Mouse (Mus musculus): ENCODE data around the gene Cacnb2. TPM values are rescaled to one million over a fixed set of nuclear protein-coding genes. Genes with fewer than 3 reads are reported as not detected.
A peak's percentile ranks its signal among the peaks of the same experiment; 100 is the strongest.
"Not testable (repeated sequence)": the region's sequence is repeated elsewhere in the genome, so short reads cannot be mapped to it uniquely, and the experiment has no call there.

The Cacnb2 gene
- polyA plus RNA-seq, 3 experiments from 2014 or later: 0.36 to 0.41 TPM; not detected in 1

GRCm38 (mm10) chr2:14657205-14657844 is 54.4 kb downstream of the Cacnb2 start:
- ATAC-seq: no peak

DNA sequence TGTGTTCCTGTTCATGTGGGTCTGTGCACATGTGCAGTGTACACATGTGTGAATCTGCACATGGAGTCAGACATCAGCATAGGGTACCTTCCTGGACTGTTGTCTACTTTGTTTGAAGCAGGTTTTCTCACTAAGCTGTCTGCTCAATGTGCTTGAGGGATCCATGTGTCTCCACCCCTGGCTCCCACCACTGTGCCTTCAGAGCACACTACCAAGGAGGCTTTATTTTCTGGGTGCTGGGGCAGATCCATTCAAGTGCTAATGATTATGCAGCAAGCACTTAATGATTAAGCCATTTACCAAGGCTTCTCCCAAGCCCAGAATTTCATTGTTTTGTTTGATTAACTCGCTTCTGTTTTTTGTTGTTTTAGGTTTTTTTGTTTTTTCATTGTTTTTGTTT is 62.3 kb downstream of the Cacnb2 start:
- no peak for ATAC-seq

DNA sequence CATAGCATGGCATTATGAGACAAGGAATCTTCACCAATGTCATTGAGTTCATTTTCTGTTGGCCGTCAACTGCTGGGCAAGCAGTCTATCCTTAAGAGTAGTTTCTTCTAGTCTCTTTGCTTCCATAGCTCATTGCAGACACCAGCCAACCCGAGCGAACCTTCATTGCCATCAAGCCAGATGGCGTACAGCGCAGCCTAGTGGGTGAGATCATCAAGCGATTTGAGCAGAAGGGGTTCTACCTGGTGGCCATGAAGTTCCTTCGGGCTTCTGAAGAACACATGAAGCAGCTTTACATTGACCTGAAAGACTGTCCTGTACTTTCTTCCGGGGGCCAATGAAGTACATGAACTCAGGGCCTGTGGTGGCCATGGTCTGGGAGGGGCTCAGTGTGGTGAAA is 69.2 kb downstream of the Cacnb2 start:
- no peak for ATAC-seq

DNA sequence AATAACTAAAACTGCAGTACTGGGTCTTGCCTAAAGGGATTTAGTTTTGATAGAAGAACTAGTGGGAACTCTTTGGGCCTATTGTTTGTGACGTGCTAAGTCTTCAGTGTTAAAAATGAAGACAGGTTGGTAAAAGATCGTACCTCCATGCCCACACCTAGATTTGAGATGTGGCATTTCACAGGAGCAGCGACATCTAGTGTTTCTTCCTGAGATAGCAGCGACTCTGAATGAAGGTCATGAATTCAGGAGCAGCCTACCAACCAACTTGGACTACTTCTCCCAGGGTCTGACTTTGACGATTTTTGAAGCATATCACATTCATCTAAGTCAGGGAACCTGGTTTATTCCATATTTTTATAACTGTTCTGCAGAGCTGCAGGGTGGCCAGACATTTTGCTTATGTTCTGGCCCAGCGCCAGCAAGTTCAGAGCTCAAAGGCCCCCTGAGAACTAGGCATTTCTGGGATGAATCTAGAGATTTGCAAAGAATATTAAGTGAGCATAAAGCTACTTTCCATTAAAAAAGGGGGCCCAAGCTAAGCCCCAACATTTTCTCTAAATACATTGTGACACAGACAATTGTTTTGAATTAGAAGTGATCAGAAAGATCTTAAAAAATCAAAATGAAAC is 74.1 kb downstream of the Cacnb2 start:
- peak; percentile 43 for ATAC-seq

- no peak for ATAC-seq
Observed at GRCm38 (mm10) chr2:14684231-14684630, 81.3 kb downstream of the Cacnb2 start.

- ATAC-seq: peak; percentile 58
Observed at GRCm38 (mm10) chr2:14702973-14703645, 100.2 kb downstream of the Cacnb2 start.

GRCm38 (mm10) chr2:14703676-14704075 is 100.8 kb downstream of the Cacnb2 start:
- no peak for ATAC-seq

GRCm38 (mm10) chr2:14710247-14710646 is 107.4 kb downstream of the Cacnb2 start:
- no peak for ATAC-seq

DNA sequence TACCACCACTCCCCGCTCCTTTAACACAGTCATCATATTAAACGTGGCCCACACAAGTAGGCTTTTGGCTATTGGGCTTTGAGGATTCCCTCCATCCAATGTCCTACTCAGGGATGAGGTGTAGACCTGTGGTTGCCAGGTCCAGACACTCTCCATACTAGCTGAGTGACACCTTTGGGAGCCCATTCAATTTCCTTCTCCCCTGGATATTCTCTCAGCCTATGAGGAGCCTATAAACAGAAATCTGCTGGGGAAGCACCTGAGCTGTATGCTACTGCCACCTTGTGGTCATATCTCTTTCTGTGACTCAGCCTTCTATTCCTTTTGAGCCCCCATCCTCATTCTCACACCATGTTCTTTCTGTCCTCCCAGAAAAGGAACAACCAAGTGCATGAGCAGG is 108.9 kb downstream of the Cacnb2 start:
- ATAC-seq: no peak

- ATAC-seq: no peak
Observed at GRCm38 (mm10) chr2:14713049-14713448, 110.2 kb downstream of the Cacnb2 start.

DNA sequence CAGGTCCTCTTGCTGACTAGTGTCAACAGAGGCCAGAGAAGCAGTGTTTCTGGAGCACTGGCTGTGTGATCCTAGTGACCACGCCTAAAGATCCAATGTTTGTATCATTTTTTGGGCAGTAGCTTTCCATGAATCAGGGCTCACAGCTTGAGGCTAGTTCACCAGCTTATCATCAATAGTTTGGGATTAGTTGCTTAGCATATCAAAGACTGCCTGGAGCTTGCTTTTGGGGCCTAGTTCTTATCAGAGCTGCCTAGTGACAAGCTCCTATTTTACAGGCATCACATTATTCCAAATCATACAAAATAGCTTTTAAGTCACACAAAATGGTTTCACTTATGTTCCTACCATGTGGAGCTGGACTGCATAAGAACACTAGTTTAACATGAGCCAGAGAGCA is 113.8 kb downstream of the Cacnb2 start:
- ATAC-seq: no peak

- ATAC-seq: no peak
Observed at GRCm38 (mm10) chr2:14719119-14719718, 116.3 kb downstream of the Cacnb2 start.

DNA sequence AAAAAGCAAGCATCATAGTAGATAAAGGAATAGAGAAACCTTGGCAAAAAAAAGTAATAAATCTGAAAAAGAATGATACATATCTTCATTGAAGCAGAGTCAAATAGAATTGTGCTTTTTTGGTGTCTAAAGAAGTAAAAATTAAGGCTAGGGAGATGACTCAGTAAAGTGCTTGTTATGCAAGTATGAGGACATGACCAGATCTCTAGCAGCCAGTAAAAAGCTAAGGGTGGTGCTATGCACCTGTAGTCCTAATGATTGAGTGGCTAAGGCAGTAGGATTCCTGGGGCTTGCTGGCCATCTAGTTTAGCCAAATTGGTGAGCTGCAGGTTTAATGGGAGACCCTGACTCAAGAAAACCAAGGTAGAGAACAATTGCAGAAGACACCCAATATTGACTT is 122.5 kb downstream of the Cacnb2 start:
- no peak for ATAC-seq

GRCm38 (mm10) chr2:14726601-14727000 is 123.7 kb downstream of the Cacnb2 start:
- not testable (repeated sequence) for ATAC-seq

GRCm38 (mm10) chr2:14738927-14739326 is 136.0 kb downstream of the Cacnb2 start:
- ATAC-seq: no peak

GRCm38 (mm10) chr2:14739510-14739909 is 136.6 kb downstream of the Cacnb2 start:
- no peak for ATAC-seq

DNA sequence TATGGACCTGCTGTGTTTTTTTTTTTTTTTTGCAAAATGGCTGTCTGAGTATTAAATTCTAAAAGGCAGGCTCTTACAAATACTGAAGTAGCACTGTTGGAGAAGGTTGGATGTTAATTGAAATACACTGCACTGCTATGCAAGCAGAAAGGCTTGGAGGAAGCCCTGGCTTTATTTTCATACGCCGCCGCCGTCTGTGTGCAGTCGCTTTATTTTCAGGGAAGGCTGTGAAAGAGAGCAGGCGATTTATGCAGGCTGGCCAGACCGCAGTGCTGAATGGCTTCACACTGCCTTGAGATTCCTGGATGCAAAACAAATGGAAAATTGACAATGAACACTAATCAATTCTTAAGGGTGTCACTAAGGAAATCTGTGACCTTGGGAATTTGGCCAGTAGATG is 137.5 kb downstream of the Cacnb2 start:
- no peak for ATAC-seq

DNA sequence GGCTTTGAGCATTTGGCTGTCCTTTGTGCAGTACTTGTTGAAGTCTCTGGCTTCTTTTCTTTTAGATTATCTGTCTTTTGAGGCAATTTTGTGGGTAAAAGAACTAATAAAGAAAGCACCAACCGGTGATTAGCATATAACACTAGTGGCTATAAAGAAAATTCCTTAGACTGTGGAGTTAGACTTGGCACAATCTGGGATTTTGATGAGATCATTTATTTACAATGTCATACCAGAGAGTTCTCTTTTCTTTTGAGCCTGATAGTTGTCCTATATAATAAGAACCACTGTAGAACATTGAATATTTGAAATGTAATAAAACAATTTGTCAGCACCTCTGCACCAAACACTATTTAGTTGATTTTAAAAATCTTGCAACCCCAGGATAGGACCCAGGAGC is 141.9 kb downstream of the Cacnb2 start:
- no peak for ATAC-seq

DNA sequence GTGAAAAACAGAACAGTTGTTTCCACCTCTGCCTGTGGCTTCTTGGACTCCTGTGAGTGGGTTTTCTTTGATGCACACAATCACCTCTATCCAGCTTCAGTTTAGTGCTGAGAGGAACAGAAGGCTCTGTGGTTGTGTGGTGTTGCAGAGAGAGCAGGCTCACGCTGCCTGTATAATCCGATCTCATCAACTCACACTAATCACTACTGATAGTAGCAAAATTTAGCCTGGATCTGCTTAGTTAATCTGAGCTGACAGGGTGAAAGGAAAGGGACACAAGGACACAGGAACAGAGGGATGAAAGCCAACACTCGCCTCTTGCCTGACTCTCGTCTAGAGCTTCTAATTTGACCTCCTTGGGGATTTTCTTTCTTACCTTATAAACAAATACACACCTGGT is 160.0 kb downstream of the Cacnb2 start:
- ATAC-seq: no peak

GRCm38 (mm10) chr2:14763931-14764330 is 161.0 kb downstream of the Cacnb2 start:
- no peak for ATAC-seq

DNA sequence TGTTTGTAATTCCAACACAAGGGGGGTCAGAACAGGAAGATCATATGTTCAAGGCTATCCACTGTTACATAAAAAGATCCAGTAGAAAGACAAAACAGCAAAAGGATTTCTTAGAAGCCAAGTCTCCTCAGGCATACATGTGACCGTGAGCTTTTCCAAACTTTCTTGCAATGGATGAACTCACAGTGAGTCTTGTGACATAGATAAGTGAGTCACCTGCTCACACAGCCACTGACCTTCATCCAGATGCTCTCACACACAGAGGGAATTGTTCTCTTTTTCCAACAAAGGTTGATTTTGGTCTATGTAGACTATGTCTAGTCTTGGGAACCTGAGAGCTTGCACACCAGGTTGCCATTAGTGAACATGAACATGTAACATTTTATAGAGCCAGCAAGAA is 166.6 kb downstream of the Cacnb2 start:
- ATAC-seq: no peak

- ATAC-seq: no peak
Observed at GRCm38 (mm10) chr2:14770635-14771034, 167.7 kb downstream of the Cacnb2 start.

DNA sequence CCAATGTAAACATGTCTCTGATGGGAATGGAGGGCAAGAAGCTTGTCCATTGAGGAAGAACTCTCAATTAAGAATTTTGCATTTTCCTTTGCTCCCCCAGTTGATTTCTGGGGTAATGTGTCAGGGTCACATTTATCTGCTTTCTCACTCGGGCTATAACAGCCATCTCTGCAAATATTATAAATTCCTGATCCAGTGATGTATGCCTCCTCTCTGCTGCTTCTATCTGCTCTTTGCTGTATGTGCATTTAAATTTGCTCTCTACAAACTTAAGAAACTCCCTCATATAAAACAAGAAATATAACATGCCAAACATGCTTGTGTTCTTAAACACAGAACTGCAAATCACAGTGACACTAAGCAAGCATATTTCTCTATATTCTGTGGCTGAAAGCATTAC is 171.5 kb downstream of the Cacnb2 start:
- no peak for ATAC-seq

Data from inflammation-experienced regulatory T-cells, adult 6 months (primary cell).